Mouse (Mus musculus) neural tube, postnatal 0 days (tissue): Measurements from ENCODE around the gene Ripk4. TPM values are rescaled to one million over a fixed set of nuclear protein-coding genes. Genes with fewer than 3 reads are reported as not detected.

ENCODE experiments used
- polyA plus RNA-seq: library from polyadenylated mRNA; unstranded; fragments of >200 nt; fragmentation: Nextera tagmentation; extraction: Ambion mirVana; gene quantifications from 2 replicates; pipeline ENCODE4 v1.2.1, GENCODE M21; 2015

Gene Ripk4
- polyA plus RNA-seq: 0.14 and 0.17 TPM in 2 replicates

GRCm38 (mm10) chr16:97763061-97763989, at the start of gene Ripk4:
Ripk4 (minus strand) TSS chr16:97763787.

Other genes starting within 250 kb of the Ripk4 start
- not detected in 2 replicates for gene Fam3b, start 249.0 kb downstream of the Ripk4 start, polyA plus RNA-seq
- gene Tmprss2, start 152.6 kb downstream of the Ripk4 start, polyA plus RNA-seq: 0.12 TPM in 1 of 2 replicates, not detected in the other
- 4.2 and 5.7 TPM in 2 replicates for gene Prdm15, start 88.1 kb upstream of the Ripk4 start, polyA plus RNA-seq
- 15.3 and 15.7 TPM in 2 replicates for gene C2cd2, start 198.8 kb upstream of the Ripk4 start, polyA plus RNA-seq
- 8.3 and 10.3 TPM in 2 replicates for gene Zbtb21, start 198.8 kb upstream of the Ripk4 start, polyA plus RNA-seq
- 23.2 and 25.1 TPM in 2 replicates for gene B230307C23Rik, start 233.5 kb upstream of the Ripk4 start, polyA plus RNA-seq